ENCODE assay signal across 25 mouse cellular contexts in the genomic region with DNA sequence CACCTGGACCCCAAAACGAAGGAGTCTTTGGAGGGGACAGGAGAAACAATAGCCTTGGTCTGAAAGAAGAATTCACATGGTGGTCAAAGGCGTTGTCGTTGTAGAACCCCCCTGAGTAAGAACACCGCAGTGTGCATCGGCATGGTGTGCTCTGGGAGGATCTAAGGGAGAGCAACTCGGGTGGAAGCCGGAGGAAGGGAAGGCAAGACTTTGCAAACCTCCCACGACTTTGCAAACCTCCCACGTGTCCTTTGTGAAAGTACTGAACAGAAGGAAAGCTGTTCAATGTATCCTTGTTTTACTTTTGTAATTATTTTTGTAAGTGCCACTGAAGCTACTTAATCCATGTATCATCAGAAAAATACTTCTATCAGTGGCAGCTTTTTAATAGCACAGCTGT. TPM values are rescaled to one million over a fixed set of nuclear protein-coding genes. Genes with fewer than 3 reads are reported as not detected.
"Had no signal": no experiment of that assay in that cellular context is flagged by ENCODE, and none has a peak within 500 bp of the region (broad histone marks: within the 10 kb centered on the region; RNA-seq: fewer than 3 reads in every experiment).

No protein-coding gene starts in this region.

- H3K36me3 ChIP-seq: liver, embryonic 13.5 days; liver, embryonic 15.5 days; lung, embryonic 15.5 days; midbrain, embryonic 13.5 days; midbrain, embryonic 15.5 days; neural tube, embryonic 12.5 days; stomach, embryonic 15.5 days had no signal

- H3K27ac ChIP-seq: liver, embryonic 13.5 days; liver, embryonic 15.5 days; lung, embryonic 15.5 days; macrophage; midbrain, embryonic 13.5 days; midbrain, embryonic 15.5 days; neural tube, embryonic 12.5 days; stomach, embryonic 15.5 days; stomach, postnatal 0 days had no signal

- ATAC-seq: liver, postnatal 0 days; lung, postnatal 0 days; midbrain, embryonic 13.5 days; midbrain, embryonic 15.5 days had no signal

- H3K27me3 ChIP-seq: liver, embryonic 13.5 days; liver, embryonic 15.5 days; lung, embryonic 15.5 days; megakaryocyte, embryonic 14.5 days; midbrain, embryonic 13.5 days; midbrain, embryonic 15.5 days; neural tube, embryonic 12.5 days; stomach, embryonic 15.5 days had no signal

- H3K4me1 ChIP-seq: liver, embryonic 13.5 days; liver, embryonic 15.5 days; lung, embryonic 15.5 days; megakaryocyte, embryonic 14.5 days; midbrain, embryonic 13.5 days; midbrain, embryonic 15.5 days; neural tube, embryonic 12.5 days; stomach, embryonic 15.5 days had no signal

- H3K4me3 ChIP-seq: liver, embryonic 13.5 days; liver, embryonic 15.5 days; lung, embryonic 15.5 days; megakaryocyte, embryonic 14.5 days; midbrain, embryonic 13.5 days; midbrain, embryonic 15.5 days; neural tube, embryonic 12.5 days; stomach, embryonic 15.5 days had no signal

- DNase-seq: liver; liver, embryonic 13.5 days; liver, postnatal 0 days; lung, adult 2 months; lung, postnatal 14 days; lung, postnatal 36 days; thymus, adult 2 months; thymus, postnatal 25 days; thymus, postnatal 4 days had no signal

RNA-seq across cellular contexts. Expression of gene Stpg2, which starts 11.5 kb away (rescaled TPM):
- total RNA-seq: megakaryocyte progenitor cell, adult 5-6 weeks; midbrain, postnatal 0 days; monocyte, adult 5-6 weeks had no signal
- polyA plus RNA-seq: liver, embryonic 11.5 days; liver, embryonic 13.5 days; liver, embryonic 15.5 days; liver, postnatal 0 days; lung, adult 2 months; lung, embryonic 15.5 days; lung, postnatal 0 days; macrophage; neural tube, embryonic 12.5 days; neural tube, embryonic 14.5 days; spleen, adult 2 months; stomach, embryonic 15.5 days; stomach, postnatal 0 days; thymus, adult 2 months had no signal
